Mouse (Mus musculus) cerebellum, adult 18-20 months (tissue): ENCODE results near the gene Svs2.
"Not testable (repeated sequence)": the region's sequence is repeated elsewhere in the genome, so short reads cannot be mapped to it uniquely, and the experiment has no call there.

Experiments used
- DNase-seq, 2 experiments: peaks; one replicate each; pipeline ENCODE4 v3.0.0; 2021

The Svs2 gene

DNA sequence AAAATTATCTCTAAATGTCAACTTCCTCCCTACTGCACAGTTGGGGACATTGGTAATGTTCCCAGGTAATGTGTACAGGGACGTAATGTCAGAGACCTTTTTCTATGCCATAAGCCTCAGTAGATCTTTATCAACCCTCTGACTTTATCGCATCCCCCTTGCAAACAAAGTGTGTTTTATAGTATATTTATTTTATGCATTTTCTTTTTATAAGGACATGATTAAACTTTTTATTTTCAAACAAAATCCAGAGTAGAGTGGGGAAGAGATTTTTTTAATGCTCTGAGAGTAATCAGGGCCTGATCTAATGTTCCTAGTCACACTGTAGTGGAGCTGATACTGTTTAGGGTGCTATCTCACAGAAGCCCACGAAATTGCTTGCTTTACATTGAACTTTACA is at the start of gene Svs2:
TSS of gene Svs2 (minus strand) at position 101 of the 400 bp plus-strand sequence.
- no peak for DNase-seq

DNA sequence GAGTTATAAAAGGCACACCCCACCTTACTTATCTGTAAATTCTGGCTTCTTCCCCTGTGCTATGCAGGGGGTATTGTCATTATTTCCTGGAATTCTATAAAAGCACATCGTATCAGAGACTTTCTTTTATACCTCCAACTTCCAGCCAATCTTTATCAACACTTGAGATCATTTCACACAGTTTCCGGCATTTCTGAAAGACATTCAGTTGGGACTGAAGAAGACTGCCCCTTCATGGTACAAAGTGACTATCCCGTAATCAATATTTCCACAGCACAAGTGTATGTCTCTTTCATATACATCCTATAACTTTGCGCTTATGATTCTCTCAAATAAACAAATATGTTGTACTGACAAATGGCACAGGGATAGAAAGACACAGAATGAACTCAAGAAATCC is 40.1 kb upstream of the Svs2 start, which contains the start of gene Svs4:
TSS of gene Svs4 (minus strand) at position 101 of the 400 bp plus-strand sequence.
- DNase-seq: no peak

DNA sequence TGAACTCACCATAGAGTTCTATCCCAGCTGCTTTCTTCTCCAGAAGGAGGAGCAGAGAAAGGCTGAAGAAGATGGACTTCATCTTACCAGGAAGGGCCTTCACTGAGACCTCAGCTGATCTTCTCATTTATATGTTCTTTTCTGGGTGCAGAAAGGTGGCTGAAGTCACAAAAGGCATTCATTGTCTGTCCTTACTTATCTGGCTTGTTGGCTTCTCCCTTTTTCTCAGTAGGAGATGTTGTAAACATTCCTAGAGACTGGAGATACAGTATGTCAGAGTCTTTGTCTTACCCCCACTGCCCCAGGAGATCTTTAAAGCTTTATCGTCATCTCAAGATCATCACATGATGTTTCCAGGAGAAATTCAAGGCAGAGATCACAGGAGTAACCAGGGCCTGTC is 18.3 kb upstream of the Svs2 start, which contains the start of gene Svs3b:
TSS of gene Svs3b (minus strand) at position 101 of the 400 bp plus-strand sequence.
- not testable (repeated sequence) for DNase-seq

DNA sequence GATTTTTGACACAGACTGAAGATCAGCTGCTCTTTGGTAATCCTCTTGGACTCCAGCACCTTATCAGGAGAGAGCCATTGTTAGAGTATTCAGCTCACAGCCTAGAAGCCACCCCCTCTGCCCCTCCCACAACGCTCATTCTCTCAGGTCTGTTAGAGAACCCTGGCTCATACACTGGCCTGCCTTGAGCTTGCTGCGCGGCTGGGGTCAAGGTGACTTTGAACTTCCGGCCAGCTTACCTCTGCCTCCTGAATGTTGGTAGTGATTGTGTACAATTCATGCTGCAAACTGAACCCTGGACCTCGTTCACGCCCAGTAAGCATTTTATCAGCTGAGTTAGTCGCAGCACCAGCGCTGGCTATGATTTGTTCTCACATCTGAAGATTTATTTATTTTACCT is 5.6 kb downstream of the Svs2 start:
- no peak for DNase-seq

DNA sequence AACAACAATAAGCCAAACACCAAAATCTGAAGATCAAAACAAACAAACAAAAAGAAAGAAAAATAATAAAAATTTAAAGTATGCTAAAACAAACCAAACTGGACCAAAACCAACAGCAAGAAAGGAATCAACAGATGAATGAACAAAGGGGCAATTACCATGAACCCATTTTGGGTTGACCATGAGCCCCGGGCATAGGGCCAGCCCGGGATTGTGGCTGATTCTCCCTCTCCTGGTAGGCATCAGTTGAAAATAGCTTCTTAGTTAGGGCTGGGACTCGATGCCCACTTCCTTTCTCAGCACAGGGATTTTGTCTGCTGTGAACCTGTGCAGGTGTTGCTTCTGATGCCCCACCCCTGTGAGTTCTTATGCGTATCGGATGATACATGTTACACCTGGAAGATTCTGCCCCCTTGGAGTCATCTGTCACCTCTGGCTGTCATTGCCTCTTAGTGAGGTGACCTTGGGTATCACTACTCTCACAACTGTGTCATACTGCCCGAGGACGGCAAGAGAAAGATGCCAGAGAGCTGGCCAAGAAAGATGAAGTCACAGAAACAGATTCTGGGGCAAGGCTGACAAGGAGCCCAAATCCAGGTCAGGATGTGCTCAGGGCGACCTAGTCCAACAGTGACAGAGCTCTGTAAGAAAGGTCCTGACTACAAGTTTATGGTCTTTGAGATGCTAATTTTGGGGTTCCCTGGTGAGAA is 9.8 kb downstream of the Svs2 start:
- DNase-seq: peak in 1 of 2 experiments; percentile 10

DNA sequence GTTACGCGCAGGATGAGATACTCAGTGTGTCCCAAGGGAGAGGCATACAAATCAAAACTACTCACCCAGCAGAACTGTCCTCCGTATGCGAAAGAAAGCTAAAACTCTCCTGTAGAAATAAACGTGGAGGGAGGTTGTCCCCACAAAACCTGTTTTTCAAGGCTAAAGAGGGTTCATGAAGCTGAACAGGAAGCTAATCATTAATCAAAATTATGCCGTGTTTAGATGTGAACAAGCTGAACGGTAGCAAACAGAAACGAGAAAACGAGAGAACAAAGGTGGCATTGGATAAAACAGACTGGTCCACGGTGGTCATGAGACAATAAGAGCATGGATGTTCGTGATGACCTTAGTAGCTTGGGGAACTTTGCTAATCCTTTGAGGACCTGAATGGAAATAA is 16.7 kb downstream of the Svs2 start, which contains the start of gene Wfdc15b:
TSS of gene Wfdc15b (minus strand) at position 139 of the 400 bp plus-strand sequence.
- no peak for DNase-seq

DNA sequence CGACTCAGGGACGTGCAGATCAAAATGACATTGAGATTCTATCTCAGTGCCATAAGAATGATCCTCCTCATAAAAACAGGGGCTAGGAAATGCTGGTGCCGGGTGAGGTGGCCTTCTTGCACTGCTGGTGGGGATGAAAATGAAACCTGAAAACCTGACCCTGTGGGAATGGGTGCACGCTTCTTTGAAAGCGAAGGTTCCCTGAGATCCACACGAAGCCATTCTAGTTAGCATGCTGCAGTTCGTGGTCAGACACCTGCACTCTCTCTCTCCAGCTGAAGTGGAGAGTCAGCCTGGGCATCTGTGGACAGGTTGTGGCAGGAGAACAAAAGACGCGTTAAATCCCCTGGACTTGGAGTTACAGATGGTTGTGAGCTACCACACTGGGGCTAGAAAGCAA is 19.0 kb downstream of the Svs2 start:
- DNase-seq: no peak

DNA sequence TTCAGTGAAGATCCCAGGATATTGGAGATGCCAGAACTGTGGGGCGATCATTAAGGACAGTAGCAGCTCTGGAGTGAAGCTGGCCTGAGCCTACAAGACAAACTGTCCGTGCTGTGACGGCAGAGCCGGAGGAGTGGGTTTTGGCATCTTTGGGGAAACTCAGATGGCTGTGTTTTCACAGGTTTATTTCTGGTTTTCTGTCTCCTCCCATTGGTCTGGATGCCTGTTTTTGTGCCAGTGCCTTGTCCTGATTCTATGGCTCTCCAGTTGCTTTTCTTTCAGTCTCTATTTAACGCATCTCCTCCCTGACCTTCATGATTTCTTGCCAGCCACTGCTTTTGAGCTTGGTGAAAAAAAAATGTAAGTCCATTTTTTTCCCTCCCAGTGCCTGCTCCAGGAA is 25.6 kb downstream of the Svs2 start:
- no peak for DNase-seq

DNA sequence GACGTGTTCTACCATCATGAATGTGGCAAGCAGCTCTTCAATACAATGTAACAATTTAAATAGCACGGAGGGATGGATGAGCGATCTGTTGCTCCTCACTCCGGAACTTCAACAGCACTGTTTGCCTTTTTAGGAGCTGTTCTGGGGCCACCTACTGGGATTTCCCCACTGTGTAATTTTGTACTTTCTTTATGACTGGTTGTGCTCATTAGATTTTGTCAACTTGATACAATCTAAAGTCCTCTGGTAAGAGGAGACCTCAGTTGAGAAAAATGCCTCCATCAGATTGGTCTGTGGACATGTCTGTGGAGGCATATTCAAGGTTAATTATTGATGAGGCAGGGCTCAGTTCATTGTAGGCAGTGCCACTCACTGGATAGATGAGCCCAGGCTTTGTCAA is 27.4 kb downstream of the Svs2 start:
- DNase-seq: no peak

DNA sequence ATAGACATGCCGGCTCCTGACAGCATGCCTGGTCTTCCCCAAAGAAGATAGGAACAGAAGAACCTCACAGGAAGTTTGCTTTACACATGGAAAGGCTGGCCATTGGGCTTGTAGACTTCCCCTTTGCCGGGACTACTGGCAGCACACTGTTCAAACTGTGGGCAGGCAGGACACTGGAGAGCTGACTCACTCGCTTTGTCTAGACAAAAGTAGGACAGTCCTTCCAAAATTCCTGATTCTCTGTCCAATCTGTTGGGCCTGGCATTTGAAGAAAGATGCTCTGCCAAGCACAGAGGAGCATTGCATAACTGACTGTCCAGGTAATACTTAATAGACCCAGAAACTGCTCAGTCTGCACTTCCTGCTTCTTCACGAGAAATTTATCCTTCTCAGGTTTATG is 31.6 kb downstream of the Svs2 start:
- peak; percentile 75 to 83 for DNase-seq

DNA sequence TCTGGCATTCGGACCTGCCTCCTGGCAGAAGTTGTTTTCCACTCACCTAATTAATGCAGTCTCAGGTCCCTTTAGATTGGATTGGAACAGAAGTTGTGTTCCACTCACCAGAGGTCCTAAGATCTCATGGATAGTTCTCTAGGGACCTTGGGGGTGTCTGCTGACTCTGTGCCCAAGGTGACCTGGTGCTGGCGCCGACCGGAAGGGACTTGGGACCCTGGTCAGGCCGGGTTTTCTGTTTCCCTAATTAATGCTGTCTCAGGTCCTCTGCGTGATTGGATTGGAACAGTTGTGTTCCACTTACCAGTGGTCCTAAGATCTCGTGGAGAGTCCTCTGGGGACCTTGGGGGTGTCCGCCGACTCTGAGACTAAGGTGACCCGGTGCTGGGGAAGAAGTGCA is 32.3 kb downstream of the Svs2 start:
- not testable (repeated sequence) for DNase-seq

DNA sequence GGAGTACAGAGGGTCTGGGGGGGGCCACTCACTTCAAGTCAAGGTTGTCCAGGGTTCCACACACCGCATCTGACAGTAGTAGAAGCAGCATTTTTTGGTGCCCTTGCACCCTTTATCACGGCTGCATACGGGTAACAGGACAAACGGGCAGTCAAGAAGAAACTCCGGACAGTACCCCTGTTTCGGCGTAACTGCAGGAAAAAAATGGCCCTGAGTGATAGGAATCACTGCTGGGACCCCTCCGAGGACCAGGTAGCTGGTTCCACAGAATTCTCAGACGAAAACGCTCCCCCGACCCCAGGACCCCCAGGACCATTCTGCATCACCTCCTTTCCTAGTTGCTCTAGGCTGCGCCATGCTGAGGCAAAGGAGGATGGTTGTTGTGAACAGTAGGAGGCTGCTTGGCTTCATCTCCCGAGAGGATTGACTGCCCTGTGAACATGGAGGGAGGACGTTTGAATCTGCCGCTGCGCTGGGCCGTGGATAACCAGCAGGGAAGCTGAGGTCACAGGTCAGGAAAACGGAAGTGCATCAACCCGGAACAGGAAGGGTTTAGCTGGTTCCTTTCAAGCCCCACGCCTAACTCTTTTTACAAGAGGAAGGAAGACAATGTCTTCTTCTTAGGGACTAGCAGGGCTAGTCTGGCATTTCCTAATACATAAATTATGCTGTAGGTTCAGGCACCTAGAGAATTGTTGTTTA is 38.5 kb downstream of the Svs2 start, which contains the start of gene Wfdc15a:
TSS of gene Wfdc15a (minus strand) at position 505 of the 702 bp plus-strand sequence.
- DNase-seq: no peak

DNA sequence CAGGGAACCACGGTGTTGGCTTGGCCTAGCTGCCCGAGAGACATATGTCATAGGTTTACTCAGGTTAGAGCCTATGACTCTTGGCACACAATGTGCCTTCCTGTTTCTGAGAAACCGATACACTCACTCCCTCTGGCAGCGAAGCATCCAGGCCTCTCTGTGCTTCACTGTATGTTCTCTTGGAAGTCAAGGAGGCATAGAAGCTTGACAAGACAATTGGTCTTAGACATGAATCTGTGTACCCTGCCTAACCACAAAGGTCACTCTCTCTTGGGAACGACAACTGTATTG is 41.6 kb downstream of the Svs2 start:
- DNase-seq: no peak

DNA sequence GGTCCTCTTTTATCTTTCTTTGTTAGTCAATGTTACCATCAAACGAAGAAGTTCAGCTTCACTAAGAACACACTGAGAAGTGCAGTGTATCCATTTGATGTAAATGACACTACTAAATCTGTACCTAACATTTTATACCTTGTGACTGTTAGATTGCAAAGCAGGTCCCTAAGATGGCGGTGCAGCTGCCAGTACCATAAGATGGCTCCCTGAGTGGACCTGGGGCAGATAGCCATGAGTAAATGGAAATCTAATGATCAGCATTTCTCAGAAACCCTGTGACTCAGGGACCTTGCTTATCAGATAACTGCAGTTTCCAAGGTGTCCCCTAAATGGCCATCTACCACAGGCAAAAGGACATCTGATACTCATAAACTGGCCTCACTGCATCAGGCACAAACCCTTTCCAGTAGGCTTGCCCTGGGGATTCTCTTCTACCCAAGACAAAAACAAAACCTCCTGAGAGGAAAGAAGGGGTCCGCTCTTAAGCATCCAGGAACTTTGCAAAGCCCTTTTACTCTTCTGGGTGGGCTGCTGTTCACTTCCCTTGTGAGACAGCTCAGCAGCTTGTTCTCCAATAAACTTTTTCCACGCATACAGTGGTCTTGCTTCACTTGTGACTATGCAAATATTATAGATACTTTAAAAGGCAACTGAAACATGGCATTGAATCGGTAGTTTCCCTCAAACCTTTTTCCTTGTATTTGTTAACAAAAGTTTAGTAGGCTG is 42.1 kb downstream of the Svs2 start:
- no peak for DNase-seq

DNA sequence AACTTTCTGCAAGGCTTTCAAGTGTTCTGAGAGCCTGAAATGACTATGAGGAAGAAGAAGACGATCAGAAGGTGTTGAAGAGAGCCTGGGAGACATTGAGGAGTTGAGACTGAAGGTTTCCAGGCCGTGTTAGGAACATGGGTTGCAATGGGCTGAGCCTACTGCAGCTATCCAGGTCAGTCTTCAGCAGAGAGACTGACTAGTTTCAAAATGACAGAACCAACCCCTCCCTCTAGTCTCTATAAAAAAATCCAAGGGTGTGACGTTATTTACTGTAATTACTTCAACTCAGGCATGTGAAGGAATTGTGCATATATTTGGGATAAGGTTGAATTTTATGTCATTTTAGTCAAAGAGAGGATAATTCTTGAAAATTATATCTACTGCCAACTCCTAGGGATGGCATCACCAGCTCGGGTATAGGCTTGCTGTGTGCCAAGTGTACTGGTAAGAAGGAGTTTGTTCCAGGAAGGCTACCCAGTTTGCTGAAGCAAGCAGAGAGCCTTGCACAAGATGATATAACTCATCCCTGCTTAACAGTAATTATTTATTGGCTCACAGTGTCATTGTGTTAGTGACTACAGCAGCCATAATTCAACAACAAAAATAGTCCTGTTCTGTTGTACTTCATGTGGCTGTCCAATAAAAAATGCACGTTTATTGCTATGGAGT is 43.2 kb downstream of the Svs2 start:
- no peak for DNase-seq

DNA sequence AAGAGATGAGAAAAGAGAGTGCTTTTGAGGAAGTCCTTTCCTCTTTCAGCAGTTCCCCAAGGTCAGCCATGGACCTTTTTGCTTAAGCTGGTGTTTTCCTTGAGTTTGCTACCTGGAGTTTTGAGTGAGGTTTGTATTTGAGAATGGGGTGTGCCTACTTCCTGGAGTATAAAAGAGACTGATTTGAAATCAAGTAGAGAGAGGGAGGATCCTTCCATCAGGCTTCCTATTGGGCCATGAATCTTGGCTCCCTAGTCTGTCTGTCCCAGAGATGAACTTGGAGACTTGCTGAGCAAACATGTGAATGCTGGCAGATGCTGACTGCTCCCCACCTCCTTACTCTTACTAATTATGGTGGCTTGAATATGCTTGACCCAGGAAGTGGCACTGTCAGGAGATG is 46.0 kb downstream of the Svs2 start:
- DNase-seq: no peak

DNA sequence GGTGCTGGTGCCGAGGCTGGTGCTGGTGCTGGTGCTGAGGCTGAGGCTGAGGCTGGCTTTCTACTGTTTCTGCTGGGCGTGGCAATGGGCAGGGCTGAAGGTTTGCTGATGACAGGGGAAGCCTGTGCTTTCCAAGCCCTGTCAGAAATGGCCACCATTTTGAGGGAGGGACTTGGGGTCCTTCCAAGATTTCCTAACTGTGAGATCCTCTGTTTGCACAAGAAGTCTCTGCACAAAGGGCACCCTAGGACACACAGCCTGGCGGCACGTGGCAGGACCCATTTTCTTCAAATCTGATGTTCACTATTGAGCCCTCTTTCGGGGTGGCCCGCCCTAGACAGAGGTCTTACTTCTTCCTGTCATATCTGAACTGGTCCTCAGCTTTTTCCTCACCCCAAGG is 47.7 kb downstream of the Svs2 start, which contains the start of gene Wfdc12:
TSS of gene Wfdc12 (minus strand) at position 33 of the 400 bp plus-strand sequence.
- DNase-seq: no peak

DNA sequence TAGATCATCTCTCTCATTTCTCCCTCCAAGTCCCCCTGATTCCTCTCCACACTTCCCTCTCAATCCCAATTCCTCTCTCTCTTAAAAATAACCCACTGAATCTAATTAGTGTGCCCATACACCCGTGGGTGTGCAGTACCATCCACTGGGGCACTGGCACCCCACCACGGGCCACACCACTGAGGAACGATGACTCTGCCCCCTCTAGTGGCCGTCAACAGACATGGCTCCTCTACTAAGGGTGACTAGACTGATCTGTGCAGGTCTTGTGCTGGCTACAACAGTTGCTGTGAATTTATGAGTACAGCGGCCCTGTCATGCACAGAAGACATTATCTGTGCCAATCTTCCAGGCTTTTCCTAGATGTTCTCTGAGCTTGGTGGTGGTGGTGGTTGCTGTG is 49.5 kb downstream of the Svs2 start:
- DNase-seq: no peak
